Mouse (Mus musculus) small intestine, adult 2 months (tissue): ENCODE data around the gene Zdhhc20.

ENCODE experiments used
- CTCF ChIP-seq: fragments of 200-500 bp; IDR thresholded peaks from 2 replicates; pipeline ENCODE4 v1.5.1; 2012; ENCODE audit warnings: low read depth, mild to moderate bottlenecking, control low read depth, inconsistent platforms, low read length, moderate library complexity, mixed read lengths; ENCODE audit not compliant: insufficient replicate concordance, insufficient read length; ENCODE audit errors: extremely low read depth
- POLR2A ChIP-seq: fragments of 200-500 bp; IDR thresholded peaks from 2 replicates; pipeline ENCODE4 v1.6.1; 2012; ENCODE audit warnings: low read depth, mild to moderate bottlenecking, control low read depth, inconsistent platforms, low read length, moderate library complexity

DNA sequence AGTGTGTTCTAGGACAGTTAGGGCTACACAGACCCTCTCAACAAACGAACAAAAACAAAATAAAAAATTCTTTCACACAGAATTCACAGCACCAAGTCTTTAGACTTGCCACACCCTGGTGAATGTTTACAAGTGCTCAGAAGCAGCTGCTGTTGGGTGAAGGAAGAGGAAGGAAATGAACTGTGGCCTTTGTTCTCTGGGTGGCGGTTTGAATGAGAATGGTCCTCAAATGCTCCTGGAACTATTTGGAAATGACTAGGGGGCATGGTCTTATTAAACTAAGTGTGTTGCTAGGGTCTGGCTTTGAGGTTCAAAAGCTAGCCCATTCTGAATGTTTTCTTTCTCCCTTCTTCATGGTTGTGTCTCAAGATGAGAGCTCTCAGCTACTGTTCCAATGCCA, 18.4 kb upstream of the Zdhhc20 start:
- no peak for TF ChIP-seq CTCF
- no peak for TF ChIP-seq POLR2A
